Mouse (Mus musculus) adrenal gland (tissue): ENCODE data around the gene Gm1113.

ENCODE experiments used
- intact Hi-C: fragments of 180-260 bp; cut with DNase I; formaldehyde crosslinking; loops from one replicate; pipeline ENCODE4 v1.15.1; 2025

Gene Gm1113

DNA sequence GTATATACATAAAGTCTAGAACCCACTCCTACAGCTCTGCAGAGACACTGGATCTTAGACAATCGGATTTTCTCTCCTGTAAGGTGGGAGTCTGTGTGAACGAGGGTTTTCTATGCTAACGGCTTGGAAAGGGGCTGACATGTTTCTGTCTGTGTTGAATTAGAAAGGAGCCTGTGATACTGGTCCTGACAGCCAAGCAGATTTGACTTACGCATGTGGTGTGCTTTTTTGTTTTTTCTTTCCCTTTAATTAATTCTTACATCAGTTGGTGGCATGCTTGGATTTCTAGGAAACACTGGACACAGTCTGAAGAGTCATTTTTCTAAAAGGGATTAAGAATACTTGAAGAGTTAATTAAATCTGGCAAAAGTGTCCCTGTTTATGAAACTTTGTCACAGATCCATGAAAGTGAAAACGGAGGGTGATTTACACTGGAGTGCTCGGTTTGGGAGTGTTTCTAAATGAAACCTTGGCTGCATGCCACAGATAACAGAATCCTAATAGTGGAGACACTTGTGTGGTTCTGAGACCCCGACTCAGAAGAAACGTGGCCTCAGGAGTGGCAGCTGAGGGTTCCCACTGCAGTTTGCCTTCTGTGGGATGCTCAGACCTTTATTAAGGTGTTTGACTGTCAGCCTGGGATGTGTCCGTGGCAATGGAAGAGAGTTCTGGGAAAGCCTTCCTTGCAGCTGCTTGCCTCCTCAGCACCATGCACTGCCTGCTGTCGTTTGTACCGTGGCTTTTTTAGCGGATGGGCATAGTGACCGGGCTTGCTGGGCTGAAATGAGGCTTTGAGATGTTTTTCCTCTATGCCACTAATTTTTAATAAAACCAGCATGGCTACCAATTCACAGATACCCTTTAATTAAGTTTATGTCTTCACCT is 35.8 kb downstream of the Gm1113 start:
- intact Hi-C loops: no loop called here

DNA sequence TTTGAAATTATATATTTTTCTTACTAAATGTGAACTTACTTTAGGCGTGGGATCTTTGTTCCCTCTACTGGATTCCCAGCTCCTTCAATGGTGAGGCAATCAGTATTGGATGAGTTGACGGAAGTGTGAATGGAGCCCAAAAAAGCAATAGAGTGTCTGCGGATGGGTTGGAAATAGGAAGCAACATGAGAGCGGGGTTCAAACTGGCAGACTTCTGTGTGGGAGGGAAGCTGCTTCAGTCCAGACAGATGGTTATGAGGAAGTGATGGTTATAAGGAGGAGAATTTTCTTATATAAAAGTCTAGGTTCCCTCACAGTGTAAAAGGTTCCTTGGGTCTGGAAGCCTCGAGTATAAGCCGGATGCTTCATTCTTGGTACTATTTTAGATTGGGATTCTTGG is 38.6 kb downstream of the Gm1113 start:
- intact Hi-C loops: no loop called here

DNA sequence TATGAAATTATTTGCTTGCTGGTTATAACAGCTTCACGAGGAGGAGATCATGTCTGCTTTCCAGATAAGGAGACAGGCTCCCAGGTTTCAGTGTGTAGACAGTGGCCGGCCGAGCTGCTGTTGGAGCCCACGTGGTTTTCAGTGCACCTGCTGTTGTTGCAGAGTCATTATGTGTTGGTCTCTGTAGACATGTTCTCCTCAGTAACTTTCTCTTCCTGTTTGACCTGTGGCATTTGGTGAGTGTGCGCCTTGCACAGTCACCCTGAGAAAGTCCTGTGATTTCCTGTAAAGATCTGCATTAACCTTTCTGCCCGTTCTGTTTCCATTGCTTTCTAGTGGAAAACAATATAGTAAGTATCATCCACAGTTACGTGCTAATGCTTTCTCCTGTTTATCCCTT is 42.7 kb downstream of the Gm1113 start:
- intact Hi-C loops: no loop called here

DNA sequence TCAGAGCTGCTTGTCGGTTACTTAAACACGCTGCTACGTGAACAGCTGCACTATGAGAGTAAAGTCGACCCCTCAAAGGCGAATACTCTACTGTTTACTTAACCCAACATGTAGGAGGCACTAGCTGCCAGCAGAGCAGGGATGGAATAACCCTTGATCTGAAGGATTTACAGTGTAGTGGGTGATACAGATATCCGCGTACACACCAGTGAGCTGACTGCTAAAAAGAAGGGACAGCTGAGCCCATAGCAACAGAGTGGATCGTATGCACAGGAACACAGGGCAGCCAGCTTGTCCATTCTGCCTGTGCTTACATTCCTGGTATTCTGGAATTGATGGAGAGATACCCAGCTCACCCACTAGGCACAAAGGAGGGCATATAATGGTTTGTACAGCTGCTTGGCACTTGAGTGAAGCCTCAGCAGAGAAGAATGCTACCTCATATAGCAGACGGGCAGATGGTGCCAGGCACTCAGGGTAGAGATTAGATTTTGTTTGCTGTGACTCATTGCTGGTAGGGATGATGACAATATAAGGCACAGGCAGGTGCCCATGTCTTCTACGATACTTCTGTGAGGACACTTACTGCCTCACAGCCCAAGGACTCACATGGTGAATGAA is 43.9 kb downstream of the Gm1113 start:
- intact Hi-C loops: no loop called here

DNA sequence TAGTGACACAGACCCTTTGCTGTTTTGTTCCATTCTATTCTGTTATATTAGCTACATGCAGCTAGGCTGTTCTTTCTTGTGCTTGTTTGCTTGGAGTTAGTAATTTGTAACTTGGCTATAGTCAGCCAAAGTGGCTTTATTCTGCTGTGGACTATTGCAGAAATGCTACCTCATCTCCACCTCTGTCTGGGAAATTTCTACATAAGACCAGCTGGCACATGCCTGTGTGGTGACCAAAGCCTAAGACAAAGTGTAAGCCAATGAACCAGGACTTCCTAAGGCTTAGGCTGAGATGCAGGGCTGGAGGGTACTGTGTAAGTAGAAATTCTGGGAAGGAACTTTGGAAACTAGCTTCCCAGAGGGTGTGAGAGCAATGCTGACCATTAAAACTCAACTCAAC is 49.2 kb downstream of the Gm1113 start:
- intact Hi-C loops: no loop called here

DNA sequence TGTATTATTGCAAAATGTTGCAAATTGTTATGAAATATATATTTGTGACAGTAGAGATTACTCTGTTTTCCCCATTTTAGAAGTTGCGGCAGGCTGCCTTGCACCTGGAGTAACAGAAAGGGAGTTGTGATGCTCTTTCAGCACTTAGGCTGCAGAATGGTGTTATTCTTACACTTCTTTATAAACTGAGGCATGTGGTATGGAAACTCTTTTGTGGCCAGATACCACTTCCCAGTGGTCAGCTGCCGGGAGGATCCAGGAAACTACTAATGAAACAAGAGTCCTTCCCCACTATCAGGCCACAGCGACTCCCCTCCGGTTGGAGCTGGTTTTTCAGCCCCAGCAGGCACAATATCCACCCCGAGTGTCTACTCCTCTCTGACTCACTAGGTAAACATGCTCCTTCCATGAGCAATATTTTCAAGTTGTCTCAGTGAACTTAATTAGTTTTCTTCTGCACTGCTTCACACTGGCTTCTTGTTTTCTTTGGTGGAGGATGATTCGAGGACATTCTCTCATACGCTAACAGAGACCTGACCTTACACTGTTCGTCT is 50.7 kb downstream of the Gm1113 start:
- intact Hi-C loops: no loop called here

DNA sequence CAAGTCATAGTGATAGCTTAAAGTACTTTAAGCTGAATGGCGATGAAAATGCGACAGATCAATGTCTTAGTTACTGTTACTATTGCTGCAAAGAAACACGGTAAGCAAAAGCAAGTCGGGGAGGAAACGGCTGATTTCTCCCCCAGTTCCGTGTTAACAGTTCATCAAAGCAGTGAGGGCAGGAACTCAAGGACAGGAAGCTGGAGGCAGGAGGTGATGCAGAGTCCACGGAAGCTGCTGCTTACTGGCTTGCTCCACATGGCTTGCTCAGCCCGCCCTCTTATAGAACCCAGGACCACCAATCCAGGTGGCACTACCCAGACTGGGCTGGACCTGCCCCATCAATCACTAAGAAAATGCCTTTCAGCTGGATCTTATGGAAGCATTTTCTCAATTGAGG is 58.5 kb downstream of the Gm1113 start:
- intact Hi-C loops: no loop called here
